Mouse (Mus musculus) thymus, adult 2 months (tissue): ENCODE data around the gene 1700010B08Rik.

ENCODE experiments used
- CTCF ChIP-seq: fragments of 200-500 bp; IDR thresholded peaks from 2 replicates; pipeline ENCODE4 v1.5.1; 2012; ENCODE audit warnings: mild to moderate bottlenecking, control low read depth, low read length, moderate library complexity, borderline replicate concordance; ENCODE audit not compliant: control insufficient read depth, poor library complexity, insufficient read depth; ENCODE audit errors: extremely low read depth
- POLR2A ChIP-seq: fragments of 200-500 bp; IDR thresholded peaks from 2 replicates; pipeline ENCODE4 v1.6.1; 2012; ENCODE audit warnings: mild to moderate bottlenecking, low read length, control low read depth, moderate library complexity; ENCODE audit not compliant: control insufficient read depth, poor library complexity, insufficient read depth; ENCODE audit errors: extremely low read depth

DNA sequence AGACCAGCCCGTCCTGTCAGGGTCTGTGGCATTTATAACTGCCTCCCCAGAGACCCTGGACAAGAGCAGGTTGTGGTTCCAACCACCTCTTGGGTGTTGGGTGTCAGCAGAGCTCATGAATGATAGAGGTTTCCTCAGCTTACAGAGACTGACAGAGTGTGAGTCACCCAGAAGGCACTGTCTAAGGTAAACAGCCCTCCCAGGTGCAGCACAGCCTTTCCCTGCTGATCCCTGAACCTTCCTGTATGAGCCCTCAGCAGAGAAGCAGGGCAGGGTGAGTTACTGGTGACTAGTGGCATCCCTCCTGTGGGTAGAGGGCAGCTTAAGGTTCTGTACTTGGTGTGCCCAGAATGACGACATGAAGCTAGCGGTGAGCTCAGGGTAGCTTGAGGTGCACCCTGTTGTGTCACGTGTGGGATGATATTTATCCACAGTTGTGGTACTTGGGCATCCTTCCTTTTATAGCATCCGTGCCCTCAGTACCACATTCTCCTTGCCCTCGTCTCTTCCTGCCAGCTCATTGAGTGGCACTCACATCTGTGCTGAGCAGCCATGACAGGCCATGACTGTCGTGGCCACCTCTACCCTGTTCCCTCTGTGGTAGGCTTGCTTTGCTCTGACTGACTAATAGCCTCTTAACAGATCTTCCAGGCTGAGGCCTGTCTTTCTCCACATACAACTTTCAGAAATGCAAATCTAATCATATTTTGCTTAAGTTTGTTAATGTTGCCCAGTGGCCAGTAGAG, 25.0 kb downstream of the 1700010B08Rik start:
- TF ChIP-seq CTCF (no peak), POLR2A (no peak)
